Mouse (Mus musculus): Measurements from ENCODE around the gene Mthfd1l.
"Not testable (repeated sequence)": the region's sequence is repeated elsewhere in the genome, so short reads cannot be mapped to it uniquely, and the experiment has no call there.

Mthfd1l gene

GRCm38 (mm10) chr10:4044421-4044820 is 71.5 kb downstream of the Mthfd1l start:
- no peak for DNase-seq (ENCODE audit: low read depth)

GRCm38 (mm10) chr10:4046496-4046895 is 73.6 kb downstream of the Mthfd1l start:
- DNase-seq (ENCODE audit: low read depth): no peak

GRCm38 (mm10) chr10:4047666-4048065 is 74.7 kb downstream of the Mthfd1l start:
- DNase-seq (ENCODE audit: low read depth): no peak

- DNase-seq (ENCODE audit: low read depth): no peak
These were observed 77.3 kb downstream of the Mthfd1l start for GRCm38 (mm10) chr10:4050236-4050635.

- no peak for DNase-seq (ENCODE audit: low read depth)
These were observed 79.8 kb downstream of the Mthfd1l start for GRCm38 (mm10) chr10:4052711-4053110.

GRCm38 (mm10) chr10:4053278-4054061 is 80.6 kb downstream of the Mthfd1l start:
- DNase-seq (ENCODE audit: low read depth): no peak

GRCm38 (mm10) chr10:4054589-4054988 is 81.7 kb downstream of the Mthfd1l start:
- no peak for DNase-seq (ENCODE audit: low read depth)

GRCm38 (mm10) chr10:4057397-4057796 is 84.5 kb downstream of the Mthfd1l start:
- no peak for DNase-seq (ENCODE audit: low read depth)

GRCm38 (mm10) chr10:4057832-4058231 is 84.9 kb downstream of the Mthfd1l start:
- no peak for DNase-seq (ENCODE audit: low read depth)

- DNase-seq (ENCODE audit: low read depth): no peak
These were observed 88.4 kb downstream of the Mthfd1l start for GRCm38 (mm10) chr10:4061071-4061987.

GRCm38 (mm10) chr10:4063537-4063936 is 90.6 kb downstream of the Mthfd1l start:
- DNase-seq (ENCODE audit: low read depth): no peak

GRCm38 (mm10) chr10:4065295-4066084 is 92.6 kb downstream of the Mthfd1l start:
- no peak for DNase-seq (ENCODE audit: low read depth)

- no peak for DNase-seq (ENCODE audit: low read depth)
These were observed 96.4 kb downstream of the Mthfd1l start for GRCm38 (mm10) chr10:4069258-4069826.

GRCm38 (mm10) chr10:4070061-4070460 is 97.1 kb downstream of the Mthfd1l start:
- no peak for DNase-seq (ENCODE audit: low read depth)

- DNase-seq (ENCODE audit: low read depth): no peak
These were observed 98.3 kb downstream of the Mthfd1l start for GRCm38 (mm10) chr10:4071069-4071844.

- DNase-seq (ENCODE audit: low read depth): no peak
These were observed 99.0 kb downstream of the Mthfd1l start for GRCm38 (mm10) chr10:4071845-4072345.

GRCm38 (mm10) chr10:4072491-4072890 is 99.6 kb downstream of the Mthfd1l start:
- DNase-seq (ENCODE audit: low read depth): not testable (repeated sequence)

- no peak for DNase-seq (ENCODE audit: low read depth)
These were observed 105.4 kb downstream of the Mthfd1l start for GRCm38 (mm10) chr10:4078220-4078840.

GRCm38 (mm10) chr10:4078979-4079630 is 106.2 kb downstream of the Mthfd1l start:
- DNase-seq (ENCODE audit: low read depth): no peak
